Mouse (Mus musculus) effector memory CD4-positive, alpha-beta T cell, adult 7 months (primary cell): ENCODE data around the gene Gm7257. TPM values are rescaled to one million over a fixed set of nuclear protein-coding genes. Genes with fewer than 3 reads are reported as not detected.

Experiments
- polyA plus RNA-seq: library from polyadenylated mRNA; unstranded; fragments of 100-300 nt; shearing (Covaris generic); gene quantifications from one replicate; pipeline ENCODE4 v1.2.1, GENCODE M21; 2017

Gene Gm7257
- not detected for polyA plus RNA-seq

GRCm38 (mm10) chr9:36431584-36431983 is at the start of gene Gm7257:
TSS of gene Gm7257 (plus strand) at chr9:36431884.

GRCm38 (mm10) chr9:36475338-36475737 is 43.7 kb downstream of the Gm7257 start, which contains the start of gene Gm9513:
TSS of gene Gm9513 (plus strand) at chr9:36475638.

Other genes with a start within 250 kb of the Gm7257 start
- gene Gm9513, start 43.8 kb downstream of the Gm7257 start, polyA plus RNA-seq = not detected
- gene Gm5615, start 110.1 kb downstream of the Gm7257 start, polyA plus RNA-seq = not detected
- not detected for gene Gm17689, start 150.8 kb downstream of the Gm7257 start, polyA plus RNA-seq
- gene A630095E13Rik, start 211.5 kb downstream of the Gm7257 start, polyA plus RNA-seq = not detected